ENCODE assay signal across 8 mouse cellular contexts in genomic region chr12:99628421-99628820, GRCm38 (mm10).
DNase-seq lines count a peak whose midpoint lies in the region; ATAC-seq and TF ChIP-seq lines count a peak whose summit lies in the region.

No protein-coding gene starts in this region.

- no peak overlapping the region for H3K27ac ChIP-seq in kidney, embryonic 15.5 days
- H3K27ac ChIP-seq in embryonic facial prominence, embryonic 12.5 days = no peak overlapping the region
- H3K27ac ChIP-seq in hindbrain, embryonic 16.5 days (ENCODE audit: low read depth, low read length) = peak overlapping the region; percentile 91
- peak overlapping the region; percentile 82; the same call in 1 of the 2 replicates for H3K27ac ChIP-seq in midbrain, postnatal 0 days (ENCODE audit: low read depth, low read length)

- no peak for ATAC-seq in kidney, embryonic 15.5 days (replicated peaks; ENCODE audit: low FRiP score)
- no peak for ATAC-seq in embryonic facial prominence, embryonic 12.5 days (ENCODE audit: insufficient number of reproducible peaks, insufficient read depth, low FRiP score, low TSS enrichment)
- no peak for ATAC-seq in hindbrain, embryonic 16.5 days
- no peak; the same call in 1 of the 2 replicates for ATAC-seq in midbrain, postnatal 0 days (ENCODE audit: low FRiP score)

- H3K4me3 ChIP-seq in kidney, embryonic 15.5 days (replicated peaks) = peak overlapping the region; percentile 64
- H3K4me3 ChIP-seq in embryonic facial prominence, embryonic 12.5 days = peak overlapping the region; percentile 67
- H3K4me3 ChIP-seq in hindbrain, embryonic 16.5 days (ENCODE audit: low read length) = no peak overlapping the region; the same call in 1 of the 2 replicates
- peak overlapping the region; percentile 49 for H3K4me3 ChIP-seq in midbrain, postnatal 0 days (ENCODE audit: low read depth, low read length)

- H3K9ac ChIP-seq in kidney, embryonic 15.5 days = no peak overlapping the region
- H3K9ac ChIP-seq in embryonic facial prominence, embryonic 12.5 days = no peak overlapping the region
- H3K9ac ChIP-seq in hindbrain, embryonic 16.5 days (ENCODE audit: low read depth, low read length) = no peak overlapping the region; the same call in 1 of the 2 replicates
- H3K9ac ChIP-seq in midbrain, postnatal 0 days (replicated peaks; ENCODE audit: low read length, poor library complexity, severe bottlenecking) = peak overlapping the region; percentile 65; the same call in 1 of the 2 replicates

- H3K4me2 ChIP-seq in kidney, embryonic 15.5 days = peak overlapping the region; percentile 79
- peak overlapping the region; percentile 63 for H3K4me2 ChIP-seq in embryonic facial prominence, embryonic 12.5 days (replicated peaks)
- H3K4me2 ChIP-seq in hindbrain, embryonic 16.5 days (ENCODE audit: low read length) = peak overlapping the region; percentile 84
- H3K4me2 ChIP-seq in midbrain, postnatal 0 days (ENCODE audit: low read depth, low read length, poor library complexity, severe bottlenecking) = peak overlapping the region; percentile 61

- no peaks in the 10 kb centered on the region for H3K9me3 ChIP-seq in kidney, embryonic 15.5 days (replicated peaks)
- H3K9me3 ChIP-seq in embryonic facial prominence, embryonic 12.5 days = no peaks in the 10 kb centered on the region
- H3K9me3 ChIP-seq in hindbrain, embryonic 16.5 days (ENCODE audit: control insufficient read depth, low read length) = no peaks in the 10 kb centered on the region
- no peaks in the 10 kb centered on the region for H3K9me3 ChIP-seq in midbrain, postnatal 0 days (ENCODE audit: low read length)

- H3K4me1 ChIP-seq in kidney, embryonic 15.5 days = peaks cover 8% of the 10 kb centered on the region
- peaks cover 7% of the 10 kb centered on the region; the same call in 1 of the 2 replicates for H3K4me1 ChIP-seq in embryonic facial prominence, embryonic 12.5 days
- peaks cover 12% of the 10 kb centered on the region for H3K4me1 ChIP-seq in hindbrain, embryonic 16.5 days (ENCODE audit: control insufficient read depth, insufficient read depth, low read depth, low read length)
- H3K4me1 ChIP-seq in midbrain, postnatal 0 days (ENCODE audit: insufficient read depth, low read length) = peaks cover 4% of the 10 kb centered on the region; the same call in 1 of the 2 replicates

- no peaks in the 10 kb centered on the region for H3K36me3 ChIP-seq in kidney, embryonic 15.5 days
- H3K36me3 ChIP-seq in embryonic facial prominence, embryonic 12.5 days = no peaks in the 10 kb centered on the region
- H3K36me3 ChIP-seq in hindbrain, embryonic 16.5 days (ENCODE audit: control insufficient read depth, insufficient read depth, low read length) = no peaks in the 10 kb centered on the region
- no peaks in the 10 kb centered on the region for H3K36me3 ChIP-seq in midbrain, postnatal 0 days (ENCODE audit: insufficient read depth, low read length)

- no peak for TF ChIP-seq CTCF in midbrain, postnatal 0 days (IDR thresholded peaks at IDR 0.05)

- no peak for DNase-seq in kidney, adult 18-20 months
- DNase-seq in midbrain, postnatal 0 days (ENCODE audit: low spot score) = no peak
- DNase-seq in cerebellum, postnatal 14 days = no peak
- DNase-seq in kidney, adult 8-10 months = no peak
- DNase-seq in right cerebral cortex, postnatal 36 days (ENCODE audit: low spot score in 2 of 2) = no peak

- 46% methylated on average over 3 of the region's 3 CpGs for WGBS in kidney, embryonic 15.5 days
- WGBS in embryonic facial prominence, embryonic 12.5 days = 39% methylated on average over 3 of the region's 3 CpGs
- WGBS in hindbrain, embryonic 16.5 days = 60% methylated on average over 3 of the region's 3 CpGs
- WGBS in midbrain, postnatal 0 days = 45% methylated on average over 3 of the region's 3 CpGs

- peaks cover 9% of the 10 kb centered on the region for H3K27me3 ChIP-seq in kidney, embryonic 15.5 days
- no peaks in the 10 kb centered on the region for H3K27me3 ChIP-seq in embryonic facial prominence, embryonic 12.5 days
- no peaks in the 10 kb centered on the region for H3K27me3 ChIP-seq in hindbrain, embryonic 16.5 days (replicated peaks; ENCODE audit: control insufficient read depth, insufficient read depth, low read length)
- H3K27me3 ChIP-seq in midbrain, postnatal 0 days (ENCODE audit: insufficient read depth, low read length) = no peaks in the 10 kb centered on the region

Comparison
In these comparisons a context has a peak if more than half of its experiments do, and no peak if none do; other contexts are left out.
1. H3K27ac ChIP-seq: peak in hindbrain, embryonic 16.5 days (single experiment) and midbrain, postnatal 0 days (single experiment); none in kidney, embryonic 15.5 days (single experiment) and embryonic facial prominence, embryonic 12.5 days (single experiment).
2. Peak in every context shown above with its lines, with median percentiles within 50 percentile points of each other: H3K4me2 ChIP-seq.